Mouse (Mus musculus): ENCODE measurements around the gene H2-DMa. TPM values are rescaled to one million over a fixed set of nuclear protein-coding genes. Genes with fewer than 3 reads are reported as not detected.

The H2-DMa gene
- polyA plus RNA-seq, 1 experiment, result 8.2 TPM

DNA sequence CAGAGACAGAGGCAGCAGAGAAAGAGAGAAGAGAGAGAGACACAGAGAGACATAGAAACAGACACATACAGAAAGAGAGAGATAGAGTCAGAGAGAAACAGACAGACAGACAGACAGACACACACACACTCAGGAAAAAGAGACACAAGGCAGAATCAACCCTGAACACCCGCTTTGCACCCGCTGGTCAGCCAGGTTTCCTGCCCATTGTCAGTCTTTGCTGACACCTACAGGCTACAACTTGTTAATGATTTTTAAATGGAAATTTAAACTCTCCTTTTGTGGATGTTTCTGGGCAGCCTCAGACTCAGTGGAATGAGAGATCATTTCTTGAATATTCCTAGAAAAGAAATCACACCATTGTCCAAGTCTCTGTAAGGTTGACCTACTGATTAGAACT is 49.9 kb downstream of the H2-DMa start:
- Histone ChIP-seq H3K4me1 (ENCODE audit: control insufficient read depth, insufficient read depth, low read length) (no peaks in the 10 kb centered on the region), H3K4me3 (ENCODE audit: insufficient read depth, low read length) (no peak overlapping the region), H3K27ac (ENCODE audit: insufficient read depth, low read length) (no peak overlapping the region)
- TF ChIP-seq POLR2A (IDR thresholded peaks at IDR 0.05; ENCODE audit: low read depth, low read length) (no peak), CTCF (IDR thresholded peaks at IDR 0.05; ENCODE audit: borderline replicate concordance, insufficient read depth, low read length) (peak; percentile 48; the same call in 1 of the 2 replicates)

DNA sequence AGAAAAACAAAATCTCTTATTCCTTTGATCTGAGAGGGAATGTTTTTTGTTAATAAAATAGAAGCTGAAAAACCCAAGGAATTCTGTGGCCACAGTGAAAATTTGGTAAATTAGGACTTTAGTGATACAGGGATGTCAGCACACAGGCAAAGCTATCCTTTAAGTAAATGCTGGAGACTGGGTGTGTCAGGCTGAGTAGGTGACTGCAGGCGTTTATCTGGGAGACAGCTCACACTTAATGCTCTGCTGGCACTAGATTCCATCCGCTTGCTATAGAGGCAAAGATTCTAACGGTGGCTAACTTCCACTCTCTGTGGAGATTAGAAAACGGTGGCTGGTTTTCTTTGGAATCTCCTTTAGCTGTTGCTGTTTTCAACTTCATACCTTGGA is 51.1 kb downstream of the H2-DMa start:
- TF ChIP-seq POLR2A (IDR thresholded peaks at IDR 0.05; ENCODE audit: low read depth, low read length) (no peak), CTCF (IDR thresholded peaks at IDR 0.05; ENCODE audit: borderline replicate concordance, insufficient read depth, low read length) (no peak)
- H3K4me1 ChIP-seq (ENCODE audit: control insufficient read depth, insufficient read depth, low read length), result no peaks in the 10 kb centered on the region
- H3K4me3 ChIP-seq (ENCODE audit: insufficient read depth, low read length), result no peak overlapping the region
- H3K27ac ChIP-seq (ENCODE audit: insufficient read depth, low read length), result no peak overlapping the region

DNA sequence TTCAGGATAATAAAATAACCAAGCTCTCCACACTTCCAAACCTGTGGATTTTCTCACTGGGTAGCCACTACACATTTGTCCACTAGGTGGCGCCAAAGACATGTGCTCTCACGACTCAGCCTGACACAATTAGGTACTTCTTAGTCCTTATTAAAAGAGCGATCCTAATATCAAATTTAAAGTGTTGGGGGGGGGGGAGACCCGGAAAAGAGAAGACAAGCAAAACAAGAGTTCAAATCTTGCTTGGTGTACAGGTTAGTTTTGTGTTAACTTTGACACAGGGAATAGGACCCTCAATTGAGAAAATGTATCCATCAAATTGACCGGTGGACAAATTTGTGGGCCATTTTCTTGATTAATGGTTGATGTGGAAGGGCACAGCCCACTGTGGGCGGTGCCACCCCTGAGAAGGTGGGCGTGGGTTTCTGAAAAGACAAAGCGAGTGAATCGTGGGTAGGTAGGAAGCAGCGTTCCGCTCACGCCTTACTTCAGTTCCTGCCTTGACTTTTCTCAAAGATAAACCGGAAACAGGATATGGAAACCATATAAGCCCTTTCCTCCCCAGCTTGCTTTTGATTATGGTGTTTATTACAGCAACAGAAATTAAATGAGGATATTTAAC is 51.6 kb downstream of the H2-DMa start:
- no peaks in the 10 kb centered on the region for H3K4me1 ChIP-seq (ENCODE audit: control insufficient read depth, insufficient read depth, low read length)
- peak; percentile 82; the same call in 1 of the 2 replicates for TF ChIP-seq CTCF (IDR thresholded peaks at IDR 0.05; ENCODE audit: borderline replicate concordance, insufficient read depth, low read length)
- no peak for TF ChIP-seq POLR2A (IDR thresholded peaks at IDR 0.05; ENCODE audit: low read depth, low read length)
- no peak overlapping the region for H3K4me3 ChIP-seq (ENCODE audit: insufficient read depth, low read length)
- H3K27ac ChIP-seq (ENCODE audit: insufficient read depth, low read length), result no peak overlapping the region

DNA sequence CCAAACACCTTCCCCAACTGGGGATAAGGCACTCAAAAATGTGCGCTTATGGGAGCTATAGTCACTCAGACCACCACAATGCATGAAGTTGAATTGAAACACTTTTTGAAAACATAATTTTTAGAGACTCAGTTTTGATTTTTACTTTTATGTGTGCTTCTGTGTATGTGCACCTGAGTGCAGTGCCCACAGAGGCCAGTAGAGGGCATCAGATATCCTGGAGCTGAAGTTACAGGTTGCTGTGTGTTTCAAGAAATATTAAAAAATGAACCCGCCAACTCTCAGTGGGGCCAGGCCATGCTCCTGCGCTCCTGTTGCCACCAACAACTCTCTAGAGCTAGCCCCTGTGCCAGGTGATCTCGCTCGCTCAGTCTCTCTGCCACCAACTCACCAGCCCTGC is 53.2 kb downstream of the H2-DMa start:
- TF ChIP-seq CTCF (IDR thresholded peaks at IDR 0.05; ENCODE audit: borderline replicate concordance, insufficient read depth, low read length), result no peak
- TF ChIP-seq POLR2A (IDR thresholded peaks at IDR 0.05; ENCODE audit: low read depth, low read length), result no peak
- no peaks in the 10 kb centered on the region for H3K4me1 ChIP-seq (ENCODE audit: control insufficient read depth, insufficient read depth, low read length)
- H3K27ac ChIP-seq (ENCODE audit: insufficient read depth, low read length), result no peak overlapping the region
- H3K4me3 ChIP-seq (ENCODE audit: insufficient read depth, low read length), result no peak overlapping the region

DNA sequence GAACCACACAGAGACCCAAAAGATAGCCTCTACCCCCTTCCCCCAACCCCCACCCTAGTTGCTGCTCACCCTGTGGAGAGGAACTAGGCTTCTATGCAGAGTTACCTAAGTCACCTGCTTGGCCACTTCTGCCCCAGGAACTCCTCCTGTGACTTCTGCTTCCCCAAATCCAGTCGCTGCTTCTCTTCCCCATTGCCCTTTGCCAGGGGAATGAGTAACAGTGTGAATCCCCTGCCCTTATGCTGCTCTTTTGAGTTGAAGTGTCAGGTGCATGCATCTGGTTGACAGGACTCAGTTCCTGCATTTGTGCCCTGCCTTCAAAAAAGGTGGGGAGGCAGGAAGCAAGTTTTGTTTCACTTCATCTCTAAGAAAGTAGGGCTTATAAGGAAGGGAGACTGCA is 54.7 kb downstream of the H2-DMa start:
- no peak for TF ChIP-seq CTCF (IDR thresholded peaks at IDR 0.05; ENCODE audit: borderline replicate concordance, insufficient read depth, low read length)
- TF ChIP-seq POLR2A (IDR thresholded peaks at IDR 0.05; ENCODE audit: low read depth, low read length), result no peak
- no peak overlapping the region for H3K4me3 ChIP-seq (ENCODE audit: insufficient read depth, low read length)
- H3K4me1 ChIP-seq (ENCODE audit: control insufficient read depth, insufficient read depth, low read length), result no peaks in the 10 kb centered on the region
- H3K27ac ChIP-seq (ENCODE audit: insufficient read depth, low read length), result no peak overlapping the region

DNA sequence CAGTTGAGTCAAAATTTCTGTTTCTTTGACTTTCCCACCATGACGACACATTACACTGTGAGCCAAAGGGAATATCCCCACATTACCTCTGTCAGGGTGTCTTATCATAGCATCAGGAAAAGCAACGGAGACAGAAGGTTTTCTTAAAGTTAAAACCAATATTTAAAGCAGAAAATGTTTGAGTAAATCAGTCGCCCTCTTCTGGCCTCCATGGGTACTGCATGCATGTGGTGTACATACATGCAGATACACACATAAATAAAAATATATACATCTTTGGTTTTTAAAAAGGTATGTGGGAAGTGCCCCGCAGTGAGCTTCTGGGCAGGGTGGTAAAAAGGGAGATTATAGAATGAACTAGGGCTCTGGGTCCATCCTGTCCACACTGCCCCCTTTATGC is 57.8 kb downstream of the H2-DMa start:
- TF ChIP-seq CTCF (IDR thresholded peaks at IDR 0.05; ENCODE audit: borderline replicate concordance, insufficient read depth, low read length) (no peak), POLR2A (IDR thresholded peaks at IDR 0.05; ENCODE audit: low read depth, low read length) (no peak)
- no peaks in the 10 kb centered on the region for H3K4me1 ChIP-seq (ENCODE audit: control insufficient read depth, insufficient read depth, low read length)
- no peak overlapping the region for H3K27ac ChIP-seq (ENCODE audit: insufficient read depth, low read length)
- no peak overlapping the region for H3K4me3 ChIP-seq (ENCODE audit: insufficient read depth, low read length)

DNA sequence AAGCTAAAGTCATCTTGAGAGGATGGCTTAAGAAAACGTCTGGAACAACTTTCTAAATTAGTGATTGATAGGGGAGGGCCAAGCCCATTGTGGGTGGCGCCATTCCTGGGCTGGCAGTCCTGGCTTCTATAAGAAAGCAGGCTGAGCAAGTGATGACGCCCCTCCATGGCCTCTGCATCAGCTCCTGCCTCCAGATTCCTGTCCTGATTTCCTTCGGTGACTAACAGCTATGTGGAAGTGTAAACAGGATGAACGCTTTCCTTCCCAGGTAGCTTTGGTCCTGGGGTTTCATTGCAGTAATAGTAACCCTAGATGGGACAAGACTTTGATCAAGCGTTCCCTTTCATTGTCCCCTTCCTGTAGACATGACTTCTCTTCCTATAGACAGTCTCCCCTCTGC is 59.7 kb downstream of the H2-DMa start:
- H3K27ac ChIP-seq (ENCODE audit: insufficient read depth, low read length), result no peak overlapping the region
- H3K4me1 ChIP-seq (ENCODE audit: control insufficient read depth, insufficient read depth, low read length), result no peaks in the 10 kb centered on the region
- TF ChIP-seq CTCF (IDR thresholded peaks at IDR 0.05; ENCODE audit: borderline replicate concordance, insufficient read depth, low read length), result no peak
- no peak for TF ChIP-seq POLR2A (IDR thresholded peaks at IDR 0.05; ENCODE audit: low read depth, low read length)
- no peak overlapping the region for H3K4me3 ChIP-seq (ENCODE audit: insufficient read depth, low read length)

DNA sequence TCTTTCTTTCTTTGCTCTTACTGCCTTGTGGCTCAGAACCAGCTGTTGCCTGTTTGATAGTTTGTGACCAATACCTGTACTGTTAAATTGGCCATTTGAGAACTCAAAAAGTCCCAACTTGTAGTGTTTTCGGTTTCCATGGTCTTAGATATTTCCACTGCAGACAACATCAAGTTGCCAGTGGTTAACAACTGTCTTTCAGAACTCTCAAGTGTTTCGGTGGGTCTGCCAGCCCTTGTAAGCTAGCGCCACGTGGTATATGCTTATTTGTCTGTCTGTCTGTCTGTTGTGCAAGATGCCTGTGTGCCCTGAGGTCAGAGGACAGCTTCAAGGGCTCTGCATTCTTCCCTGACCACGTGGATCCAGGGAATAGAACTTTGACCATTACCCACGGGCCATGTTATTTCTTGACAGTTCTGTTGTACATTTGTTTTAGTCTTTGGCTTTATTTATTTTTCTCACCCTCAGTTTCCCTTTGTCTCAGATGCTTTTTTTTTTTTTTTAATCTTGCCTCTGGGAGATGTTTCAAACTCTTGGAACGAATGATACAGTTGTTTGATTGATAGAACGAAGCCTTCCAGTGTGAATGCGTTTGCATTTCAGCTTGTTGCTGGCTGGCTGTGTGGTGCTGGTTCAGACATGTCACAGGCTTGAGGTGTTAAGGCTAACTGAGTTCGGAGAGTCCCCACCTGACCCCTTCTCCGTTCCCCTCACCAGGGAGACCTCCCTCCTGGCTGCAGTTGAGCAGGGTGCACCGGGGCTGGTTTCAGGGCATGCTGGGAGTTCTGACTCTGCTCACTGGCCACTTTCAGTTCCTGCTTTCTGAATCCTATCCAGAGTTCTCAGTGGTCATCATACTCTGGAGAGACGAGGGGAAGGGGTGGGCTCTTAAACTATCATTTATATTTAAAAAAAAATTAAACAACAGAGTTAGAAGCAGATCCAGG is 60.8 kb downstream of the H2-DMa start:
- TF ChIP-seq POLR2A (IDR thresholded peaks at IDR 0.05; ENCODE audit: low read depth, low read length) (no peak), CTCF (IDR thresholded peaks at IDR 0.05; ENCODE audit: borderline replicate concordance, insufficient read depth, low read length) (no peak)

DNA sequence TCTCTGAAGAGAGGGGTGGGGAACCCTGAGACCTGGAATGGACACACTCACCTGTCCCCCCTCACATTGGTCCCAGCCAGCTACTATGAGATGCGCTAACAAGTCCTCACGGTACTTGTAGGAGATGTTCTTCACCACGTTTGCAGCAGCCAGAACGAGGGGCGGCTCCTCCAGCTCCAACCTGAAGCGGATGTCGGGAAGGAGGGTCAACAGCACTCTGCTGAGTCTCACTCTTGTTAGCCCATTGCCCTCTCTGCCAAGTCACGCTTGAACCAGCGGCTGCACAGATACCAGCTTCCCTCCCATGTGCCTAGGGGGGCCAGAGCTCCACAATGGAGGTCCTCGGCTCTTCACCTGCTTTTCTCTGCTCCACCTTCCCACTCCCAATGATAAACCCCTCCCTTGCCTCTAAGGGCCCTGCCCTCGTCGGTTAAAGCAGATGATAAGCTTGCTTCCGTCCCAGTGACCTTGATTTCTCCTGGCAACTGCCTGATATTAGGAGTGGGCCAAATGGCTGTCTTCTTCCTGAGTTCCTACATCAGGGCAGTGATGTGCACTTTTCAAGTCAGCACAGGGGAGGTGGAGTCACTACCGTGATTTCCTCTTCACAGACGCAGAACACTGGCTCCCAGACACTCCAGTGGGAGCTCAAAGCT is 64.4 kb downstream of the H2-DMa start:
- TF ChIP-seq CTCF (IDR thresholded peaks at IDR 0.05; ENCODE audit: borderline replicate concordance, insufficient read depth, low read length) (no peak), POLR2A (IDR thresholded peaks at IDR 0.05; ENCODE audit: low read depth, low read length) (no peak)
- H3K4me1 ChIP-seq (ENCODE audit: control insufficient read depth, insufficient read depth, low read length), result no peaks in the 10 kb centered on the region
- no peak overlapping the region for H3K27ac ChIP-seq (ENCODE audit: insufficient read depth, low read length)
- no peak overlapping the region for H3K4me3 ChIP-seq (ENCODE audit: insufficient read depth, low read length)

More for the DNA sequence above, 60.8 kb downstream of the H2-DMa start:
- H3K4me1 ChIP-seq (ENCODE audit: control insufficient read depth, insufficient read depth, low read length), result no peaks in the 10 kb centered on the region
- no peak overlapping the region for H3K27ac ChIP-seq (ENCODE audit: insufficient read depth, low read length)
- no peak overlapping the region for H3K4me3 ChIP-seq (ENCODE audit: insufficient read depth, low read length)

Measured in embryonic fibroblast, embryonic 13.5 days (primary cell).